Mouse (Mus musculus) ES-Bruce4 (cell line): ENCODE measurements around the gene Cnbp.

ENCODE experiments used
- CTCF ChIP-seq: IDR thresholded peaks from one replicate; pipeline ENCODE4 v1.8.1; 2011; ENCODE audit warnings: low read depth, low read length
- EP300 ChIP-seq: IDR thresholded peaks from 2 replicates; pipeline ENCODE4 v1.6.1; 2011; ENCODE audit warnings: low read depth, low read length; ENCODE audit not compliant: insufficient read depth

- TF ChIP-seq EP300 (peak; percentile 48; the same call in 1 of the 2 replicates), CTCF (no peak)
These were observed 25.2 kb upstream of the Cnbp start for GRCm38 (mm10) chr6:87876068-87876643.
